Mouse (Mus musculus): ENCODE results near the gene Atxn7l1.

DNA sequence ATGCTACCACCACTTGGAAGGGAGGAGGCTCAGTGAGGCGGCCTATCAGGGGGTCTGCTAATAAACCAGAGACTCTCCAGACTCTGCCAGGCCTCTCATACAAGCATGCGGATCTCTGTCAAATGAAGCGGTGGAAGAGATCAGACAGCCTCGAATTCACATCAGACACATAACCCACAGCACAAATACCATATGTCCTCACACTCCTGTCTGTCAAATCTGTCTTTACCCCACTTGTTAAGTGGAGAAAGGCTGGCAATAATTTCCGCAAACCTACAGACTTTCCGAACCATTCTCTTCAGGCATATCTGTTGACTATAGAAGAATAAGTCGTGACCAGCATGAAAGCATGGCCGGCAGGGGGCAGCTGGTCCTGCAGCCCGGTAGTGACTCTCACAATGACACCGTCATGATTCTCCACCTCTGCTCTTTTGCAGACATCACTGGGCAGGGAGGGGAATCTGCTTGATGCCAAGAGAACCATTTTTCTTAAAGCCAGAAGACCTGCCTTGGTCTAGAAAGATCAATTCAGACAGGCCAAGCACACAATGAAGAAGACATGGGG, 189.2 kb downstream of the Atxn7l1 start:
- TF ChIP-seq POLR2A (IDR thresholded peaks at IDR 0.05; ENCODE audit: borderline replicate concordance, low read depth, low read length) (no peak), CTCF (IDR thresholded peaks at IDR 0.05; ENCODE audit: low read depth, low read length) (no peak)

Data from bone marrow macrophage, adult 2 months (primary cell).